Mouse (Mus musculus) inflammation-experienced regulatory T-cells (primary cell): ENCODE measurements around the gene 1700102P08Rik. TPM values are rescaled to one million over a fixed set of nuclear protein-coding genes. Genes with fewer than 3 reads are reported as not detected.

Experiments
- polyA plus RNA-seq, 2 experiments: library from polyadenylated mRNA; unstranded; fragments of 100-300 nt; shearing (Covaris generic); gene quantifications; one replicate each; pipeline ENCODE4 v1.2.1; 2017

Gene 1700102P08Rik
- polyA plus RNA-seq = 1 to 10 TPM; 2.6 to 3.9 TPM

DNA sequence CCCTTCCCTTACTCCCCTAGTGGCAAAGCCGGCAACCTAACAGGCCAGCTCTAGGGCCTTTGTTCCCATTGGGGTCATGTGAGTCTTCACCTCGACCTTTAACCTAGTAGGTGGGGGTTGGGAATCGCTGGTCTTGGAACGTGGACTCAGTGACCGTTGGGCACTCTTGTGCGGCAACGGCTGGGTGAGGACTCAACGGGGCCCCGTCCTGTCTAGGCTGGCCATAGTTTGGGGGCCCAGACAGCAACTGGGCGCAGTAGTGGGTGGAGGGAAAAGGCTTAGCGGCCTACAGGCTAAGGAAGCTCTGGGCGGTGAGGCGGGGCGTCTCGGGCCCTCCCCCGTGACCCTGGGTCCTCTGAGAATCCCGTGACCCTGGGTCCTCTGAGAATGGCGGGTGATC lies at the start of gene 1700102P08Rik:
TSS of gene 1700102P08Rik (plus strand) at position 130 of the 400 bp plus-strand sequence.

DNA sequence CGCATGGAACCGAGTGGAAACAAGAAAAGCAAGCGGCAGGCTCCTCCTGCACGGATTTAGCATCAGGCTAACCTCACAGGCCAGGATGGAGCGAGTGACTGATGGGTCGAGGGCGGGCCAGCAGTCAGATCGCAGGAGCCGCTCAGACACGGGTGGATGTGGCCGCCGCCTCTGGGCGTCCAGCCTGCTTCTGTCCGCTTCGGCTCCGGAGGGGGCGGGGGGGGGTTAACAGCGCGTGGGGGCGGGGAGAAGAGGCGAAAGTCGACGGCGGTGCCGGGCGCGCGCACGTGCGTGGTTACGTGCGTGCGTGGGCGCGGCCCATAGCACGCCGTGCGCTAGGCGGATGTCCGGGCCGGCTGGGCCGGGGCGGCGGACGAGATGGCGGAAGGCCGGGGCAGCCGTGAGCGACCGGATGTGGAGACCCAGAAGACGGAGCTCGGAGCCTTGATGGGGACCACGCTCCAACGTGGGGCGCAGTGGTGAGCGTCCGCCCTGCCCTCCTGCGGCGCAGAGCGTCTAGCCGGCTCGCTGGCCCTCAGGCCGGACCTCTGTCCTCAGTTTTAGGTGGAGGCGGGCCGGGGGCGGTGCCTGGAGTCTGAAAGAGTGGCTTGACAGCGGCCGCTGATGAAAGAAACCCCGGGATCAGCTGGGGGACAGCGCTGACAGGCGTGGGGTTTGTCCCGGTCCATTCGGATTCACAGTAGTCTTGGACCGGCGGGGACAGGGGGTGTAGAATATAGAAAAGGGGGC lies 44.9 kb upstream of the 1700102P08Rik start, which contains the start of gene Usp4:
TSS of gene Usp4 (plus strand) at position 314 of the 750 bp plus-strand sequence.

DNA sequence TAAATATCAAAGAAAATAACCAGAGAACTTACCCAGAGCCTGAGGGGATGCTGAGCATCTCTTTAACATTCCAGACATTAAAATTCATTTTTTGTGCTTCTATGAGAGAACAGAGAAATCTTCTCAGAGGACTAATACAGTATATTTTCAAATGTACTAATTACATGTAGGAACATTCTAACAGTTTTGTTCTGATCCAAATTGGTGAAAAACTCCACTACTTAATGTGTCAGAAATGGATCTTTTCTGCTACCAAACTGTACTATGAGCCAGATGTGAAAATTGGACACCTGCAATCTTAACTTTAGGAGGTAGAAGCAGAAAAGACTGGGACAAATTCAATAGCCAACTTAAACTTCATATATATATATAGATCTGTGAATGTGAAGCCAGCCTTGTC lies 35.8 kb downstream of the 1700102P08Rik start, which contains the start of gene Ccdc36:
TSS of gene Ccdc36 (minus strand) at position 101 of the 400 bp plus-strand sequence.

DNA sequence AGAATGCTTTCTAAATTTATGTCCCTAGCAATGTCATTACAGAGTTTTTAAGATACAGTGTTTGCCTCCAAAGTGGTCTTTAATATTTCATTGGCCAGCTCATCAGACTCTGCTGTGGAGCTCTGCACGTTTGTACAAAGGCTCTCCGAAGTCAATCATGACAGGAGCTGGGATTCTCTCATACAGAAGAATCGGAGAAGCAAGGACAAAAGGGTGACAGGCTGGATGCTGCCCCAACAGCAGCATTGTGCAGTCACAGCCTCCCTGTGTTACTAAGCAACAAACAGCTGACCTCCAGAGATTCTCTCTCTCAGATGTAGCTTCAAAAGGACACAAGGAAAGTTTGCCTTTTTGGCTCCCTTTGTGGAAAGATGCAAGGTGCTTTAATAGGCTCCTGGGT lies 43.6 kb downstream of the 1700102P08Rik start, which contains the start of gene BC048562:
TSS of gene BC048562 (plus strand) at position 301 of the 400 bp plus-strand sequence.

Other genes with a start within 250 kb of the 1700102P08Rik start
- under 1 TPM; 0.51 to 0.62 TPM for gene Bsn, start 202.4 kb upstream of the 1700102P08Rik start, polyA plus RNA-seq
- 10 to 100 TPM; 12.6 to 15.8 TPM for gene Dag1, start 128.8 kb upstream of the 1700102P08Rik start, polyA plus RNA-seq
- 1 to 10 TPM; 1.3 to 3.2 TPM for gene Nicn1, start 102.4 kb upstream of the 1700102P08Rik start, polyA plus RNA-seq
- gene Amt, start 96.0 kb upstream of the 1700102P08Rik start, polyA plus RNA-seq = under 1 TPM; 0.47 to 0.89 TPM
- 100 to 1,000 TPM; 352 to 371 TPM for gene Rhoa, start 86.7 kb upstream of the 1700102P08Rik start, polyA plus RNA-seq
- gene Tcta, start 86.6 kb upstream of the 1700102P08Rik start, polyA plus RNA-seq = 10 to 100 TPM; 13.0 to 15.4 TPM
- gene Gpx1, start 53.9 kb upstream of the 1700102P08Rik start, polyA plus RNA-seq = 100 to 1,000 TPM; 526 to 558 TPM
- gene Usp4, start 45.0 kb upstream of the 1700102P08Rik start, polyA plus RNA-seq = 100 to 1,000 TPM; 146 to 173 TPM
- gene Ccdc36, start 35.7 kb downstream of the 1700102P08Rik start, polyA plus RNA-seq = 1 to 10 TPM in 1 of 2 experiments, not detected in 1; 1.8 TPM
- not detected for gene BC048562, start 43.7 kb downstream of the 1700102P08Rik start, polyA plus RNA-seq
- gene Ccdc71, start 67.7 kb downstream of the 1700102P08Rik start, polyA plus RNA-seq = 10 to 100 TPM; 41.9 to 48.2 TPM
- gene Klhdc8b, start 68.8 kb downstream of the 1700102P08Rik start, polyA plus RNA-seq = 1 to 10 TPM; 8.2 to 8.3 TPM
- 1 to 10 TPM in 1 of 2 experiments, under 1 TPM in 1; 0.57 to 4.7 TPM for gene Lamb2, start 86.9 kb downstream of the 1700102P08Rik start, polyA plus RNA-seq
- 100 to 1,000 TPM; 116 to 142 TPM for gene Usp19, start 97.8 kb downstream of the 1700102P08Rik start, polyA plus RNA-seq
- 100 to 1,000 TPM in 1 of 2 experiments, 10 to 100 TPM in 1; 78.1 to 104 TPM for gene Qars, start 114.9 kb downstream of the 1700102P08Rik start, polyA plus RNA-seq
- gene Qrich1, start 124.0 kb downstream of the 1700102P08Rik start, polyA plus RNA-seq = 100 to 1,000 TPM; 143 to 144 TPM
- 10 to 100 TPM; 65.6 to 70.4 TPM for gene Impdh2, start 167.5 kb downstream of the 1700102P08Rik start, polyA plus RNA-seq
- 10 to 100 TPM; 64.1 to 70.8 TPM for gene Ndufaf3, start 174.6 kb downstream of the 1700102P08Rik start, polyA plus RNA-seq
- gene Dalrd3, start 177.1 kb downstream of the 1700102P08Rik start, polyA plus RNA-seq = 100 to 1,000 TPM; 102 to 133 TPM
- 10 to 100 TPM; 56.5 to 71.2 TPM for gene Wdr6, start 185.9 kb downstream of the 1700102P08Rik start, polyA plus RNA-seq
- 10 to 100 TPM; 10.1 to 18.2 TPM for gene P4htm, start 204.9 kb downstream of the 1700102P08Rik start, polyA plus RNA-seq